Mouse (Mus musculus) T-helper 2 cell (primary cell): ENCODE results near the gene Sult1a1.
"Not testable (repeated sequence)": the region's sequence is repeated elsewhere in the genome, so short reads cannot be mapped to it uniquely, and the experiment has no call there.

ENCODE experiments used
- in situ Hi-C: fragments of 300-600 bp; cut with MboI, MseI; formaldehyde crosslinking; loops from one replicate; pipeline ENCODE4 v1.15.1; 2025; ENCODE audit warnings: high pct_unique_total_duplicates

Gene Sult1a1

DNA sequence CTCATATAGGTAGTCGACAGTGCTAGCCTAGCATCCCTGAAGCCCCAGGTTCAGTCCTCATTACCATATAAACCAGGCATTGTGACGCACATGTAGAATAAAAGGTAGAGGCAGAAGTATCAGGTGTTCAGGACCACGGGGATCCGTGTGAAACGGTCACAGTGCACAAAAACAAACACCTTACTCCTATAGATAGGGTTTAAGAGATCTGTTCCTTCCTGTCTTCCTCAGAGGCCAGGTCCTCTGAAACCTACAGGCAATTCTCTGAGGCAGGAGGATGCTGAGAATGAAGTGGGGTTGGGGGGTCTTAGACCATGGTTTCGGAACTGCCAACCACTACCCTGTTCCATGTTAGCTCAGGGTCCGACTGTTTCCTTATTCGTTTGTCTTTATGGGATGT is 21.6 kb upstream of the Sult1a1 start:
- in situ Hi-C loops, result no loop called here

GRCm38 (mm10) chr7:126696886-126697285 is 20.7 kb upstream of the Sult1a1 start:
- in situ Hi-C loops, result no loop called here

DNA sequence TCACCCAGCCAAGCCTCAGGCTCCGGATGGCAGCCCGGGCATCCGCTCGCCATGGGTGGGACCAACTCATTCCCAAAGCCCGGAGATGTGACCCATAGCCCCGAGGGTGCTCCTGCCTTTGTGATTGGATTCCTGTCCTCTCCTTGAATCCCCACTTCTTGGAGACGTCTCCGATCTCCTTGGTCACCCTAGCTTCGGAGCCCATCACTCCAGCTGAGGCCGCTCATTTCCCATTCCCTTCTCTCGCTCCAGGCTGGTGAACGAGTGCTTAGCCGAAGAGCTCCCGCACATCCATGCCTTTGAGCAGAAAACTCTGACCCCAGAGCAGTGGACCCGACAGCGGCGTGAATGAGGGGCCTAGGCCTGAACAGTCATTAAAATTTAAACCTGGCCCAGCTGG is 20.1 kb upstream of the Sult1a1 start:
- in situ Hi-C loops, result no loop called here

DNA sequence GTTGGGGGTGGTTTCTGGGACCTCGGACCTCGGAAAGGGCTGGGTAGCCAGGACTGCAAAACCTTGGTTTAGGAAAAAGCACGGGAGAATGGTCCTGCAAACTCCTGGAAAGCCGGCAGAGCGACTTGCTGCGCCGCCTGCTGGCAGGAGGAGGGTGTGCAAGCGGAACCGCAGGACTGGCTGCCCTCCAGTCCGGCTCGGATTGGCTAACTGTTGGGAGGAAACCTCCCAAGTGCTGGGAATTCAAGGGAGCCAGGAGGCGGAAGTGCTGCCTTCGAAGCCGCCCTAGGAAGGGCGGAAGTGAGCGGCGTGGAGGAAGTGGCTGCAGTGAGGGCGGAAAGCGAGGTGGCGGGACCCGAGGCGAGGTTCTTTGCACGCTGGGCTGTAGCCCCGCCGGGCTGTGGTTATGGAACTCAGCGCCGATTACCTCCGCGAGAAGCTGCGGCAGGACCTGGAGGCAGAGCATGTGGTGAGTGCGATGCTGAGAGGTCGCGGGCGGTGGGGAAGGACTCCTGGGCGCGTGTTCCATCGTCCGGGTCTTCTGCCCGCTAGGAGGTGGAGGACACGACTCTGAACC is 19.5 kb upstream of the Sult1a1 start, which contains the start of gene Slx1b:
Slx1b (minus strand) TSS at position 154 of the 577 bp plus-strand sequence.
- in situ Hi-C loops, result no loop called here

DNA sequence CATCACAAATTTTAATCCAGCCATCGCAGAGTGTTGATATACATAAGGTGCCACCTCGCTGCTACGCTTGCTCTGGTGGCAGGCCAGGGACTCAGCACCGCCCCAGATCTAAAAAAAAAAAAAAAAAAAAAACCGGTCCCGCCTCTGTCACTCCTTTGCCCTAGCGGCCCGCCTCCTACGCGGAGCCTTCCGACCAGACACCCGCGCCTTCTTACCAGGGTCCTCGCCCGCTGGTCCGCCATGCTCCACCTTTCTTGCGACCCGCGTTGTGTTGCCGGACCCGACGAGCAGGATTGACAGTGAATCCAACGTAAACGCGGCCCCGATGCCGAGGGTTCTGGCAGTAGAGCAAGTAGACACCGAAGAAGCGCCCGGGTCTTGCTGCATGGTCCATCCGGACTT is 19.0 kb upstream of the Sult1a1 start, which contains the start of gene Bola2:
Bola2 (plus strand) TSS at position 192 of the 402 bp plus-strand sequence.
- in situ Hi-C loops, result no loop called here

DNA sequence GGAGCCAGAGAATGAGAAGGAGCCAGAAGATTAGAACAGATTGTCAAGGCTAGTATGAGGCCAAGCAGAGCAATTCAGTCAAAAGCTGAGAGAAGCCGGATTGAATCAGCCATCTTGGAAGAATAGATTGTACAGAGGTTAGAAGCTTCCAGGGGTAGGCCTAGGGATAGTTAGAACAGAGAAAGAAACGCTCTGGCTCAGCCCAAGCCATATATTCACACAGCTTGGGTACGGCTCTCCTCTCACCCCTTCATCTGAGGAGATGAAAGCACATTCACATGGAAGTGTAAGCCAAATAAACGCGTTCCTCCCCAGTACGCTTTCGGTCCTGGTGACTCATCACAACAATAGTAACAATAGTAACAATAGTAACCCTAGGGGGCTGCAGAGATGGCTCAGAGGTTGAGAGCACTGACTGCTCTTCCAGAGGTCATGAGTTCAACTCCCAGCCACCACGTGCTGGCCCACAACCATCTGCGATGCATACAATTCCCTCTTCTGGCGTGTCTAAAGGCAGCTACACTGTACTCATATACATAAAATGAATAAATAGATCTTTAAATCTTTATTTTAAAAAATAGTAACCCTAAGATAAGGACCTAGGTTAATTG is 18.3 kb upstream of the Sult1a1 start:
- in situ Hi-C loops, result loop anchor here (5.0 kb wide), 2 partner anchors 47 to 127 kb away; partner anchors contain the start of genes Eif3c and Sgf29

- in situ Hi-C loops, result loop anchor here (5.0 kb wide), 2 partner anchors 46 to 126 kb away; partner anchors contain the start of genes Eif3c and Sgf29
These were observed 17.5 kb upstream of the Sult1a1 start for GRCm38 (mm10) chr7:126693781-126694180.

DNA sequence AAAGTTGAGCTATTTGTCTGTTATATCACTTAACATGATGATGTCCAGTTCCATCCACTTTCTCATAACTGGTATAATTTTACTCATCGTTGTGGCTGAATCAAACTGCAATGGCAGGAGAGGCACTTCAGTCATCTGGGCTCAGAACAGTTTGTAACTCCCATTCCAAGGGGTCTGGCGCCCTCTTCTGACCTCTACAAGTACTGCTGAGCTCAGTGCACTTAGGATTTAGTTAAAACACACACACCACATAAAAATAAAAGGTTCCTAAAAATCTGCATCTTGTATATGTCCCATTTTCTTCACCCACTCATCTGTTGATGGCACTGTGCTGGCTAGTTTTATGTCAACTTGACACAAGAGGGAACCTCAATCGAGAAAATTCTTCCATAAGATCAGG is 17.0 kb upstream of the Sult1a1 start:
- in situ Hi-C loops, result loop anchor here (5.0 kb wide), 2 partner anchors 46 to 126 kb away; partner anchors contain the start of genes Eif3c and Sgf29

GRCm38 (mm10) chr7:126692426-126692825 is 16.2 kb upstream of the Sult1a1 start:
- in situ Hi-C loops, result loop anchor here (5.0 kb wide), 2 partner anchors 45 to 125 kb away; partner anchors contain the start of genes Eif3c and Sgf29

GRCm38 (mm10) chr7:126691676-126692075 is 15.4 kb upstream of the Sult1a1 start:
- in situ Hi-C loops, result loop anchor here (5.0 kb wide), 2 partner anchors 44 to 124 kb away; partner anchors contain the start of genes Eif3c and Sgf29

GRCm38 (mm10) chr7:126690737-126691136 is 14.5 kb upstream of the Sult1a1 start:
- in situ Hi-C loops, result loop anchor here (5.0 kb wide), 2 partner anchors 43 to 123 kb away; partner anchors contain the start of genes Eif3c and Sgf29

- in situ Hi-C loops, result no loop called here
These were observed 12.8 kb upstream of the Sult1a1 start for GRCm38 (mm10) chr7:126689021-126689420.

GRCm38 (mm10) chr7:126688156-126688555 is 11.9 kb upstream of the Sult1a1 start:
- in situ Hi-C loops, result not testable (repeated sequence)

- in situ Hi-C loops, result no loop called here
These were observed 5.0 kb upstream of the Sult1a1 start for GRCm38 (mm10) chr7:126681221-126681620.

DNA sequence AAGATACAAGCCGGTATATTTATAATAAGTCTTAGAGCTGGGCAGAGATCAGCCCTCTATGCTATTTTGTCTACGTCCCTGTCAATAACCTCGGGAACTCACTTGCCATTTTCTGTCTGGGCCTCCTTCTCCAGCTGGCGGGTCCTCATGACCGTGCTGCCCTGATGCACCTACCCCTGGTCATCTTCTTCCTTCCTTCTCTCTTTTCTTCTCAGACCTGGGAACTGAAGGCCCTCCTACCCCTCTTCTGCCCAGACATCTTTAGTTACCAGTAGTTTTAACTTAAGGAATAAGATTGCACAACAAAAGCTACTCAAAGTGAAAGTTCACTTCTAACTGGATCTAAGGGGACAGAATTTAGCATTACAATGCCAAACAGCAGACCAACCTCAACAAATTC is 3.5 kb upstream of the Sult1a1 start:
- in situ Hi-C loops, result loop anchor here (5.0 kb wide), 1 partner anchor 232 kb away; no protein-coding TSS in a partner anchor

DNA sequence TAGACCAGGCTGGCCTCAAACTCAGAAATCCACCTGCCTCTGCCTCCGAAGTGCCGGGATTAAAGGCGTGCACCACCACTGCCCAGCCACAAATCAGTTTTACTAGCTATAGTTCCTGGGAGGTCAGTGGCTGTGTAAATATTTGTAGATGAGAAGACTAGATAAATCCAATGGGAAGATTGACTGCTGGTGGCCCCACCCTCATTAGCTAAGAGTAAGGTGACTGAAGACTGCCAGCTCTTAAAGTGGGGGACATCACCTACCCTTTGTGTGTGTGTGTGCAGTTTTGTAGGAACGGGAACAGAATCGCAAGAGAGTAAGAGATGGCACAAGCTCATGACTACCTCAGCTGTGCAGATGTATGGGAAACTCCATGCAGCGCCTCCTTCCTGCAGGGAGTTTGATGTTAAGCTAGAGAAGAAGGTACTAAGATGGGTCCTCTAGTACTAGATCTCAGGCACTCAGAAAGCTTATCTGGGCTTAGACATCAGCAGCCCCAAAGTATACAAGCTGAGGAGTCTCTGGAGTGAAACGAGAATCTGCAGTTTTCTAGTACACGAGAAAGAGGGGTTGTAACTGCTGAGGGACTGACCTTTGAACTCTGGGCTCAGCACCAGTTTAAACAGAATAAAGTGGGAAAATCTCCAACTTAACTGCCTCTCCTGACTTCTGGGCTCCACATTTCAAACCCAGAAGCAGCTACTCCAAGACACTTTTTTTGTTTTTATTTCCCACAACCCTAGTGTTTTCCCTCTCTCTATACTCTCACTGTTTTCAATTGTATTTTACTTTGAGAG is 2.5 kb upstream of the Sult1a1 start:
- in situ Hi-C loops, result loop anchor here (5.0 kb wide), 1 partner anchor 231 kb away; no protein-coding TSS in a partner anchor

- in situ Hi-C loops, result loop anchor here (5.0 kb wide), 1 partner anchor 229 kb away; no protein-coding TSS in a partner anchor
These were observed 494 bp upstream of the Sult1a1 start for GRCm38 (mm10) chr7:126676631-126677220.

DNA sequence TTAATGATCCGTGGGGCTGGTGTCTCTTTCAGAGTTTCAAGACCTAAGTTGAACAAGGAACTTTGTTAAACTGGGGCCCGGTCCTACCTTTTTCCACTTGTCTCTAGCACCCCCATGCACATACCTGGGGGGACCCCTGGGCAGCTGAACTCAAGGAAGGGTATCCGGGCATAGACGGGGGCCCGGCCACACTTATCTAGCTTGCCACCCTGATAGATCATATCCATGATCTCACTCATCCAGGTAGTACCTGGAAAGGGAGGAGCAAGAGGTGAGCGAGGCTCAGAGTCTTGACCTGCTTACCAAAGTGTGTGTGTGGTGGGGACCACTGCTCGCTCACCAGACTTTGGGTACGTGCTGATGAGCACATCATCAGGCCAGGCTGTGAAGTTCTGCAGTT is 1.1 kb downstream of the Sult1a1 start:
- in situ Hi-C loops, result loop anchor here (5.0 kb wide), 1 partner anchor 228 kb away; no protein-coding TSS in a partner anchor

- in situ Hi-C loops, result no loop called here
These were observed 4.1 kb downstream of the Sult1a1 start for GRCm38 (mm10) chr7:126672111-126672510.

DNA sequence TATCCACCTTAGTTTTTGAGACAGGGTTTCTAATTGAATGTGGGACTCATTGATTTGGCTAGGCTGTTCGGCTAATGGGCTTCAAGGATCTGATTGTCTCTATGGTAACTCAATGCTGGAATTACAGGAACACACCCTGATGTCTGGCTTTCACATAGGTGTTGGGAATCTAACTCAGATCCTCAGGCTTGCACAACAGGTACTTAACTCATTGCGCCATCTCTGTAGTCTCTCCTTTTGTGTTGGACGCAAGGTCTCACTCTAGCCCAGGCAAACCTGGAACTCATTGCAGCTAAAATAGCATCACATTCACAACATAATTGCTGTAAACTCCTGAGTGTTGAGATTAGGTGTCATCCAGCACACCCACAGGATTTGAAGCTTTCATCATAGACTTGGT is 6.1 kb downstream of the Sult1a1 start:
- in situ Hi-C loops, result no loop called here

- in situ Hi-C loops, result no loop called here
These were observed 7.8 kb downstream of the Sult1a1 start for GRCm38 (mm10) chr7:126668452-126668851.
